In genomic region chr2:93089379-93090089, GRCm38 (mm10) we compare ENCODE assay signal across 26 mouse cellular contexts. TPM values are rescaled to one million over a fixed set of nuclear protein-coding genes. Genes with fewer than 3 reads are reported as not detected.
DNase-seq lines count a peak whose midpoint lies in the region; ATAC-seq and TF ChIP-seq lines count a peak whose summit lies in the region.
"Had no signal": no experiment of that assay in that cellular context is flagged by ENCODE, and none has a peak within 500 bp of the region (broad histone marks: within the 10 kb centered on the region; RNA-seq: fewer than 3 reads in every experiment).

No protein-coding gene starts in this region.

- 0 out of 2 replicates have a peak, but pooled peaks have one; percentile 20 for ATAC-seq in intestine, embryonic 15.5 days
- no peak for ATAC-seq in intestine, embryonic 16.5 days
- ATAC-seq in midbrain, postnatal 0 days (ENCODE audit: low FRiP score): 0 out of 2 replicates have a peak, but pooled peaks have one; percentile 20
- ATAC-seq in midbrain, embryonic 11.5 days (ENCODE audit: low FRiP score): no peak
- ATAC-seq in forebrain, embryonic 15.5 days (replicated peaks): peak; percentile 44
- peak; percentile 80 for ATAC-seq in stomach, postnatal 0 days (ENCODE audit: low FRiP score, low TSS enrichment)
- ATAC-seq in megakaryocyte-erythroid progenitor cell, adult 5-6 weeks (replicated peaks; ENCODE audit: low FRiP score, low TSS enrichment, poor library complexity, severe bottlenecking): no peak
- ATAC-seq: inflammation-experienced regulatory T-cells, adult 6 months; liver, embryonic 12.5 days; midbrain, embryonic 16.5 days; Patski had no signal

- H3K27ac ChIP-seq in intestine, embryonic 15.5 days: no peak overlapping the region
- no peak overlapping the region for H3K27ac ChIP-seq in intestine, embryonic 16.5 days (ENCODE audit: low read length)
- H3K27ac ChIP-seq in midbrain, postnatal 0 days (ENCODE audit: low read depth, low read length): no peak overlapping the region
- no peak overlapping the region for H3K27ac ChIP-seq in midbrain, embryonic 11.5 days (ENCODE audit: low read depth, low read length)
- H3K27ac ChIP-seq in forebrain, embryonic 15.5 days (replicated peaks): no peak overlapping the region
- H3K27ac ChIP-seq in stomach, postnatal 0 days (replicated peaks): peak overlapping the region; percentile 1; the same call in 1 of the 2 replicates
- H3K27ac ChIP-seq: embryonic facial prominence, embryonic 10.5 days; heart, embryonic 13.5 days; hindbrain, embryonic 12.5 days; limb, embryonic 13.5 days; liver, embryonic 12.5 days had no signal

- no peaks in the 10 kb centered on the region for H3K27me3 ChIP-seq in intestine, embryonic 15.5 days (replicated peaks)
- no peaks in the 10 kb centered on the region for H3K27me3 ChIP-seq in intestine, embryonic 16.5 days (replicated peaks; ENCODE audit: control insufficient read depth, insufficient read depth, low read length)
- H3K27me3 ChIP-seq in midbrain, postnatal 0 days (ENCODE audit: insufficient read depth, low read length): no peaks in the 10 kb centered on the region
- H3K27me3 ChIP-seq in midbrain, embryonic 11.5 days (ENCODE audit: control insufficient read depth, insufficient read depth, low read length): no peaks in the 10 kb centered on the region
- no peaks in the 10 kb centered on the region for H3K27me3 ChIP-seq in forebrain, embryonic 15.5 days
- H3K27me3 ChIP-seq in stomach, postnatal 0 days (ENCODE audit: control insufficient read depth, insufficient read depth, low read length): no peaks in the 10 kb centered on the region
- H3K27me3 ChIP-seq: hindbrain, embryonic 12.5 days; liver, embryonic 12.5 days; Patski had no signal

- H3K4me2 ChIP-seq in intestine, embryonic 15.5 days (replicated peaks): no peak overlapping the region
- H3K4me2 ChIP-seq in intestine, embryonic 16.5 days (ENCODE audit: low read depth, low read length): no peak overlapping the region
- no peak overlapping the region for H3K4me2 ChIP-seq in midbrain, postnatal 0 days (ENCODE audit: low read depth, low read length, poor library complexity, severe bottlenecking)
- H3K4me2 ChIP-seq in midbrain, embryonic 11.5 days: no peak overlapping the region
- H3K4me2 ChIP-seq in forebrain, embryonic 15.5 days (replicated peaks): no peak overlapping the region
- 0 out of 2 replicates have a peak overlapping the region, but pooled peaks have one; percentile 5 for H3K4me2 ChIP-seq in stomach, postnatal 0 days (replicated peaks; ENCODE audit: low read depth)
- H3K4me2 ChIP-seq: heart, embryonic 13.5 days; hindbrain, embryonic 12.5 days; limb, embryonic 13.5 days; liver, embryonic 12.5 days had no signal

- WGBS in intestine, embryonic 15.5 days: 49% methylated on average over 7 of the region's 7 CpGs
- 57% methylated on average over 7 of the region's 7 CpGs for WGBS in intestine, embryonic 16.5 days
- 68% methylated on average over 7 of the region's 7 CpGs for WGBS in midbrain, postnatal 0 days
- 86% methylated on average over 7 of the region's 7 CpGs for WGBS in midbrain, embryonic 11.5 days
- WGBS in forebrain, embryonic 15.5 days: 41% methylated on average over 7 of the region's 7 CpGs
- WGBS in stomach, postnatal 0 days: 28% methylated on average over 7 of the region's 7 CpGs

- H3K9ac ChIP-seq in intestine, embryonic 15.5 days: no peak overlapping the region
- no peak overlapping the region for H3K9ac ChIP-seq in intestine, embryonic 16.5 days (ENCODE audit: low read depth, low read length)
- no peak overlapping the region for H3K9ac ChIP-seq in midbrain, postnatal 0 days (replicated peaks; ENCODE audit: low read length, poor library complexity, severe bottlenecking)
- no peak overlapping the region for H3K9ac ChIP-seq in midbrain, embryonic 11.5 days (ENCODE audit: low read length)
- no peak overlapping the region for H3K9ac ChIP-seq in forebrain, embryonic 15.5 days (replicated peaks)
- H3K9ac ChIP-seq in stomach, postnatal 0 days (ENCODE audit: low read length): no peak overlapping the region
- H3K9ac ChIP-seq: heart, embryonic 13.5 days; hindbrain, embryonic 12.5 days; limb, embryonic 13.5 days; liver, embryonic 12.5 days had no signal

- peaks cover 7% of the 10 kb centered on the region; the same call in 1 of the 2 replicates for H3K4me1 ChIP-seq in intestine, embryonic 15.5 days (replicated peaks)
- peaks cover 9% of the 10 kb centered on the region; the same call in 1 of the 2 replicates for H3K4me1 ChIP-seq in intestine, embryonic 16.5 days (ENCODE audit: control insufficient read depth, insufficient read depth, low read length)
- no peaks in the 10 kb centered on the region for H3K4me1 ChIP-seq in midbrain, postnatal 0 days (ENCODE audit: insufficient read depth, low read length)
- H3K4me1 ChIP-seq in midbrain, embryonic 11.5 days (ENCODE audit: control insufficient read depth, insufficient read depth, low read length): no peaks in the 10 kb centered on the region
- H3K4me1 ChIP-seq in forebrain, embryonic 15.5 days: peaks cover 39% of the 10 kb centered on the region
- H3K4me1 ChIP-seq in stomach, postnatal 0 days (replicated peaks; ENCODE audit: control insufficient read depth, insufficient read depth): 0 out of 2 replicates have a peak, but pooled peaks cover 2% of the 10 kb centered on the region
- H3K4me1 ChIP-seq: liver, embryonic 12.5 days had no signal

- no peak overlapping the region for H3K4me3 ChIP-seq in intestine, embryonic 15.5 days (replicated peaks)
- H3K4me3 ChIP-seq in intestine, embryonic 16.5 days (ENCODE audit: low read length): no peak overlapping the region
- no peak overlapping the region for H3K4me3 ChIP-seq in midbrain, postnatal 0 days (ENCODE audit: low read depth, low read length)
- H3K4me3 ChIP-seq in midbrain, embryonic 11.5 days (ENCODE audit: low read depth, low read length): no peak overlapping the region
- no peak overlapping the region for H3K4me3 ChIP-seq in forebrain, embryonic 15.5 days
- H3K4me3 ChIP-seq in stomach, postnatal 0 days (ENCODE audit: low read depth, low read length): no peak overlapping the region
- H3K4me3 ChIP-seq: embryonic facial prominence, embryonic 10.5 days; heart, embryonic 13.5 days; hindbrain, embryonic 12.5 days; limb, embryonic 13.5 days; liver, embryonic 12.5 days had no signal

- H3K9me3 ChIP-seq in intestine, embryonic 15.5 days: no peaks in the 10 kb centered on the region
- no peaks in the 10 kb centered on the region for H3K9me3 ChIP-seq in intestine, embryonic 16.5 days (ENCODE audit: control insufficient read depth, low read length)
- no peaks in the 10 kb centered on the region for H3K9me3 ChIP-seq in midbrain, postnatal 0 days (ENCODE audit: low read length)
- no peaks in the 10 kb centered on the region for H3K9me3 ChIP-seq in midbrain, embryonic 11.5 days (ENCODE audit: control insufficient read depth, low read length)
- no peaks in the 10 kb centered on the region for H3K9me3 ChIP-seq in forebrain, embryonic 15.5 days
- no peaks in the 10 kb centered on the region for H3K9me3 ChIP-seq in stomach, postnatal 0 days (ENCODE audit: control insufficient read depth, low read length)
- H3K9me3 ChIP-seq: embryonic facial prominence, embryonic 10.5 days; heart, embryonic 13.5 days; hindbrain, embryonic 12.5 days; limb, embryonic 13.5 days; liver, embryonic 12.5 days had no signal

- TF ChIP-seq CTCF in midbrain, postnatal 0 days (IDR thresholded peaks at IDR 0.05): no peak
- TF ChIP-seq CTCF in stomach, postnatal 0 days (IDR thresholded peaks at IDR 0.05; ENCODE audit: low read depth): no peak

- no peak for TF ChIP-seq EP300 in stomach, postnatal 0 days (optimal IDR thresholded peaks at IDR 0.05)

- H3K36me3 ChIP-seq in intestine, embryonic 15.5 days: no peaks in the 10 kb centered on the region
- no peaks in the 10 kb centered on the region for H3K36me3 ChIP-seq in intestine, embryonic 16.5 days (ENCODE audit: control insufficient read depth, insufficient read depth, low read length)
- no peaks in the 10 kb centered on the region for H3K36me3 ChIP-seq in midbrain, postnatal 0 days (ENCODE audit: insufficient read depth, low read length)
- no peaks in the 10 kb centered on the region for H3K36me3 ChIP-seq in midbrain, embryonic 11.5 days (ENCODE audit: control insufficient read depth, insufficient read depth, low read length)
- H3K36me3 ChIP-seq in forebrain, embryonic 15.5 days: no peaks in the 10 kb centered on the region
- no peaks in the 10 kb centered on the region for H3K36me3 ChIP-seq in stomach, postnatal 0 days (ENCODE audit: control insufficient read depth, insufficient read depth, low read length)
- H3K36me3 ChIP-seq: embryonic facial prominence, embryonic 10.5 days; G1E; heart, embryonic 13.5 days; hindbrain, embryonic 12.5 days; limb, embryonic 13.5 days; liver, embryonic 12.5 days had no signal

- peak; percentile 31 for DNase-seq in midbrain, postnatal 0 days (ENCODE audit: low spot score)
- no peak for DNase-seq in midbrain, embryonic 11.5 days (ENCODE audit: low spot score, missing footprints)
- peak; percentile 53 for DNase-seq in stomach, postnatal 0 days (ENCODE audit: low spot score)
- DNase-seq in left cerebral cortex, adult 9 months (ENCODE audit: low spot score in 2 of 2): no peak
- DNase-seq: adrenal gland, postnatal 36 days; cerebellum, adult 11 months; cerebellum, postnatal 10 days; gastrocnemius, postnatal 25 days; heart, adult 18-20 months; kidney, adult 8-10 months; kidney, postnatal 10 days; lung, postnatal 14 days; thymus, postnatal 36 days had no signal

RNA-seq across cellular contexts. Expression of gene Prdm11, which starts 43.6 kb away (rescaled TPM):
- 8.0 and 8.6 TPM in 2 replicates for polyA plus RNA-seq in intestine, embryonic 15.5 days (2015; fragmentation: Nextera tagmentation; extraction: Ambion mirVana)
- polyA plus RNA-seq in intestine, embryonic 16.5 days (2015; fragmentation: Nextera tagmentation; extraction: Ambion mirVana): 7.1 and 7.3 TPM in 2 replicates
- total RNA-seq in midbrain, postnatal 0 days (2014; rRNA removed): 12.2 and 14.2 TPM in 2 replicates
- polyA plus RNA-seq in midbrain, postnatal 0 days (2015; fragmentation: Nextera tagmentation; extraction: Ambion mirVana): 2.1 and 2.6 TPM in 2 replicates
- polyA plus RNA-seq in midbrain, embryonic 11.5 days (2014; fragmentation: Nextera tagmentation; extraction: Ambion mirVana): 0.90 and 1.8 TPM in 2 replicates
- 2.6 TPM in 2 replicates for polyA plus RNA-seq in forebrain, embryonic 15.5 days (2015; fragmentation: Nextera tagmentation; extraction: Ambion mirVana)
- 5.8 and 6.2 TPM in 2 replicates for polyA plus RNA-seq in stomach, postnatal 0 days (2015; fragmentation: Nextera tagmentation; extraction: Ambion mirVana)
- total RNA-seq in megakaryocyte-erythroid progenitor cell, adult 5-6 weeks (2014; fragmentation: Nextera tagmentation): 9.6 and 24.6 TPM in 2 replicates
- 5.0 and 6.3 TPM in 2 replicates for total RNA-seq in megakaryocyte-erythroid progenitor cell, adult 5-6 weeks (2017)

Comparison
In these comparisons a context has a peak if more than half of its experiments do, and no peak if none do; other contexts are left out.
1. ATAC-seq: peak in intestine, embryonic 15.5 days (single experiment), midbrain, postnatal 0 days (single experiment), forebrain, embryonic 15.5 days (single experiment) and stomach, postnatal 0 days (single experiment); none in intestine, embryonic 16.5 days (single experiment), midbrain, embryonic 11.5 days (single experiment) and megakaryocyte-erythroid progenitor cell, adult 5-6 weeks (single experiment).
2. DNase-seq: peak in midbrain, postnatal 0 days (single experiment) and stomach, postnatal 0 days (single experiment); none in midbrain, embryonic 11.5 days (single experiment) and left cerebral cortex, adult 9 months (0 of 2).